Mouse (Mus musculus) C2C12 (cell line): ENCODE measurements around the gene Sept3. TPM values are rescaled to one million over a fixed set of nuclear protein-coding genes. Genes with fewer than 3 reads are reported as not detected.
"Not testable (repeated sequence)": the region's sequence is repeated elsewhere in the genome, so short reads cannot be mapped to it uniquely, and the experiment has no call there.

Experiments
- H3K27me3 ChIP-seq: one replicate; pipeline ENCODE4 v1.6.1; 2011; ENCODE audit not compliant: control insufficient read depth, insufficient read depth, insufficient read length
- H3K36me3 ChIP-seq: one replicate; pipeline ENCODE4 v1.6.1; 2011; ENCODE audit not compliant: control insufficient read depth, insufficient read depth
- H3K4me3 ChIP-seq: one replicate; pipeline ENCODE4 v1.5.1; 2011; ENCODE audit warnings: mild to moderate bottlenecking, control low read depth; ENCODE audit not compliant: poor library complexity, insufficient read depth, severe bottlenecking
- H3K79me2 ChIP-seq: one replicate; pipeline ENCODE4 v1.6.1; 2011; ENCODE audit not compliant: control insufficient read depth, insufficient read depth
- H3K79me3 ChIP-seq: one replicate; pipeline ENCODE4 v1.6.1; 2011; ENCODE audit warnings: low read depth, control low read depth
- H3ac ChIP-seq: one replicate; pipeline ENCODE3; 2011; ENCODE audit warnings: low read depth; ENCODE audit not compliant: control insufficient read depth, insufficient read length
- CEBPB ChIP-seq: IDR thresholded peaks from one replicate; pipeline ENCODE4 v1.6.1; 2011; ENCODE audit warnings: low read depth, mild to moderate bottlenecking, control low read depth, moderate library complexity
- CTCF ChIP-seq: IDR thresholded peaks from one replicate; pipeline ENCODE4 v1.5.1; 2011; ENCODE audit not compliant: control insufficient read depth, insufficient read depth, insufficient read length
- FOSL1 ChIP-seq: IDR thresholded peaks from one replicate; pipeline ENCODE4 v1.8.0; 2011; ENCODE audit warnings: mild to moderate bottlenecking, low read length; ENCODE audit not compliant: poor library complexity, insufficient read depth, severe bottlenecking
- MAX ChIP-seq: IDR thresholded peaks from one replicate; pipeline ENCODE4 v1.6.1; 2011; ENCODE audit warnings: mild to moderate bottlenecking, control low read depth
- MYOD1 ChIP-seq: IDR thresholded peaks from one replicate; pipeline ENCODE4 v1.6.1; 2011; ENCODE audit warnings: low read depth; ENCODE audit not compliant: control insufficient read depth, insufficient read length
- MYOG ChIP-seq: IDR thresholded peaks from one replicate; pipeline ENCODE4 v1.6.1; 2011; ENCODE audit not compliant: control insufficient read depth, insufficient read length; ENCODE audit errors: extremely low read depth
- USF1 ChIP-seq: IDR thresholded peaks from one replicate; pipeline ENCODE4 v1.6.1; 2011; ENCODE audit warnings: low read depth, mild to moderate bottlenecking, control low read depth, moderate library complexity
- polyA plus RNA-seq: library from polyadenylated mRNA; unstranded; fragments of >200 nt; fragmentation: generic; extraction: Trizol; gene quantifications from one replicate; pipeline ENCODE4 v1.2.1, GENCODE M21; 2012; ENCODE audit warnings: missing spikeins

The Sept3 gene
- polyA plus RNA-seq, 1 experiment: 0.06 TPM

DNA sequence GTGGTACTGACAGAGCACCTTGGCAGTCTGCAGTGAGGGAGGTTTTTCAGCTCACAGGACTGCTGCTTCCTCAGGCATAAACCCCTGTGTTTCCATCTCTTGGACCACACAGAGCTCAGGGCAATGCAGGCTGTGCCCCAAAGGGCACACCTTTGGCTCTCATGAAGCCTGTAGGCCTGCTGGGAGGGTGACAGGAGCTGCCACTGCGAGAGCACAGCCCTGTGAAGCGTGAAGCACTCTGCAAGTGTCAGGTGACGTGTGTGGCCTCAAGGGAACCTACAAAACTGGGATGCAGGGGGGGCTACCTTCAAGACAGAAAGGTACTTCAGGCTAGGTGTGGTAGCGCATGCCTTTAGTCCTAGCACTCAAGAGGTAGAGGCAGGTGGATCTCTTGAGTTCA, 42.0 kb upstream of the Sept3 start:
- Histone ChIP-seq H3ac (no peak overlapping the region), H3K4me3 (no peak overlapping the region), H3K79me3 (no peaks in the 10 kb centered on the region), H3K36me3 (no peaks in the 10 kb centered on the region), H3K79me2 (no peaks in the 10 kb centered on the region), H3K27me3 (no peaks in the 10 kb centered on the region)
- TF ChIP-seq CTCF (no peak), USF1 (no peak), MYOD1 (no peak), CEBPB (no peak), MYOG (no peak), FOSL1 (no peak), MAX (no peak)

DNA sequence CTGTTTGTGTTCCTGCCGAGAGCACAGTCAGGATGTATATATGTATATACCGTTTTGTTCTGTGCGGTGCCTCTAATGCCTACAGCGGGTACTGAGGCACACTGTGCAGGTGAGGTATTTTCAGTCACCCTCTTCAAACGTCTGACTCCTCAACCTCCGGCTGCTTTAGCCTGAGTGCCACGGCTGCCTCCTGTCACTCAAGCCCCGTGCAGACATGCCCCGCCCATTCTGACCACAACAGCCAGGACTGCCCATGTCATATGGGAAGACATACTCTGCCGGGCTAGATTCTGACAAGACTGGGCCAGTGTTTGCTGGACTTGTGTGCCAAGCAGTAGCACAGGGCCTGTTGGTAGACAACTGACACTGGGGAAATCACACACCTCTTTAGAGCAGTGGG, 39.0 kb upstream of the Sept3 start:
- Histone ChIP-seq H3K4me3 (no peak overlapping the region), H3ac (no peak overlapping the region)
- TF ChIP-seq FOSL1 (no peak), MYOG (no peak)

DNA sequence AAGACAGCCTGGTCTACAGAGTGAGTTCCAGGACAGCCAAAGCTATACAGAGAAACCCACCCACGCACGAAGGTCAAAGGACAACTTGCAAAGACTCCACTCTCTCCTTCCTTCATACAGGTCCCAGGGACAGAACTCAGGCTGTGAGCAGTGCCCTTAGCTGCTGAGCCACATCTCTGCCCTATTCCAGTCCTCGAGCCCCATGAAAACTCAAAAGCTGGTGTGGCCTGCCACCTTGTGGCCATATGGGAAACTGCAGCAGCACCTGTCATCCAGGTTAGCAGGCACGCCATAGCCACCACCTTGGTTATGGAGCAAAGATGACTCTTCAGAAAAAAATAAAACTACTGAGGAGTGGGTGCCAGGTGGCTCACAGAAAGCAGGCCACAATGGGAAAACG, 38.1 kb upstream of the Sept3 start:
- H3K4me3 ChIP-seq: no peak overlapping the region
- no peaks in the 10 kb centered on the region for H3K79me3 ChIP-seq
- TF ChIP-seq MYOD1 (peak; percentile 75), MYOG (no peak), CTCF (peak; percentile 95), USF1 (no peak)
- no peaks in the 10 kb centered on the region for H3K27me3 ChIP-seq
- no peak overlapping the region for H3ac ChIP-seq
- peaks cover 11% of the 10 kb centered on the region for H3K36me3 ChIP-seq
- no peaks in the 10 kb centered on the region for H3K79me2 ChIP-seq

More for the DNA sequence above, 39.0 kb upstream of the Sept3 start:
- H3K36me3 ChIP-seq: peaks cover 11% of the 10 kb centered on the region
- H3K79me3 ChIP-seq: no peaks in the 10 kb centered on the region
- no peaks in the 10 kb centered on the region for H3K27me3 ChIP-seq
- H3K79me2 ChIP-seq: no peaks in the 10 kb centered on the region

DNA sequence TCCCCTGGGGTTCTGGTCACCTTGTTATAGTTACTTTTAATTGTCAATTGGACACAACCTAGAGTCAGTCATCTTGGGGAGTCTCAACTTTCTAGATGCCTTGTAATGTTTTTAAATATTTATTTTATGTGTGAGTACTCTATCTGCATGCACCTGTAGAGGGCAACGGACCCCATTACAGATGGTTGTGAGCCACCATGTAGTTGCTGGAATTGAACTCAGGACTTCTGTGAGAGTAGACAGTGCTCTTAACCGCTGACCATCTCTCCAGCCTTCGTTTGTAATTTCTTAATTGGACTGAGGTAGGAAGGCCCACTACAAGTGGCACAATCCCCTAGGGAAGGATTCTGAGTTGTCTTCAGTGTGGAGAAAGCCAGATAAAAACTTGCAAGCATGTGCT, 31.4 kb upstream of the Sept3 start:
- no peaks in the 10 kb centered on the region for H3K79me3 ChIP-seq
- no peaks in the 10 kb centered on the region for H3K79me2 ChIP-seq
- peak overlapping the region; percentile 85 for H3ac ChIP-seq
- H3K27me3 ChIP-seq: no peaks in the 10 kb centered on the region
- peaks cover 6% of the 10 kb centered on the region for H3K36me3 ChIP-seq
- TF ChIP-seq CEBPB (no peak), MYOD1 (no peak), FOSL1 (no peak), MYOG (no peak), MAX (no peak), USF1 (no peak), CTCF (no peak)
- H3K4me3 ChIP-seq: peak overlapping the region; percentile 58

DNA sequence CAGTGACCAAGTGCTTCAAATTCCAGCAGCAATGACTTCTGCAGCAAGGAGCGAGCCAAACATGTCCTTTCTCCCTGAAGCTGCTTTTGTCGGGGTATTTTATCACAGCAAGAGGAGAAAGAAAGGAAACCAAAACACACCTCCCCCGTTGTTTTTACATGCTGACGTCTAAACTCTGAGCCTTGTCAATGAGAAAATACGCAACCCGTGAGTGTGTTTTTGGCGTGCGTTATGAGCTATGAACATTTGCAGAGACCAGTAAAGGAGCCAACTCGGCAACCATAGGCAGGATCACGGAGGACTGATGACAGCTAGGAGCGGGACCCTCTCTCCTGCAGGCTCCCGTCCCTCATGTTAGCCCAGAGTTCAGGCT, 31.0 kb upstream of the Sept3 start:
- Histone ChIP-seq H3K27me3 (no peaks in the 10 kb centered on the region), H3K4me3 (peak overlapping the region; percentile 58), H3K79me3 (no peaks in the 10 kb centered on the region), H3K79me2 (no peaks in the 10 kb centered on the region), H3K36me3 (peaks cover 2% of the 10 kb centered on the region), H3ac (peak overlapping the region; percentile 85)
- TF ChIP-seq MYOD1 (no peak), USF1 (no peak), MAX (no peak), MYOG (no peak), CTCF (no peak), FOSL1 (no peak), CEBPB (no peak)

DNA sequence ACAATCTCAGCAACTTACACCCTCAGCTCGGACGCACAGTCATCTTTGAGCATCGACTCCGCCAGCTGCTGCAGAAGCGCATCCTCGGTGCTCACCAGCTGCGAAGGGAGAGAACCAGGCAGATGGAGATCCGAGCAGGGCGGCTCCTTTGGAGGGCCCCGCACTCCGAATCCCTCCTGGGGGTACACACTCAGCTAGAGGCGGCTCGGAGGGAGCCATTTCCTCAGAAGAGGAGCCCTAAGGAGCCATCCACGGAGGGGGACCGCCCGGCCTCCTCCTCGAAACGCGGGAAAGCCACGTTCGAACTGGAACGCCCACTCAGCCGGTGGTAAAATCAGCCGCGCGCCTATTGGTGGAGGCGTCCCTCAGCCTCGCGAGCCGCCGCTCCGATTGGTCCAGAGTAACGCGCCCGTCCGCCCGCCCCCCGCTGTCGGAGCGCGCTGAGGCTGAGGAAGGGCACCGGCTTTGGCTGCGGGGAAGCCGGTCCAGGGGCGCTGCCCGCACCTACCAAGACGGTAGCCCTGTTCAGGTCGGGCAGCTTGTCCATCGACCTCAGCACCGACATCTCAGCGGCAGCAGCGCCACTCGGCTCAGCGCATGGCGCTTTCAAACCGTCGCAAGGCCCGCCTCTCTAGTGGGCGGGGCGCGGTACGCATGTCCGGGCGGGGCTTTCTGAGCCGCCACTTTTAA, 30.4 kb upstream of the Sept3 start, which contains the start of gene Cenpm:
Gene Cenpm (minus strand): TSS at position 634 of the 690 bp plus-strand sequence.
- TF ChIP-seq MYOG: no peak
- TF ChIP-seq FOSL1: no peak
- no peak for TF ChIP-seq USF1
- no peak for TF ChIP-seq CEBPB
- peak; percentile 56 for TF ChIP-seq MAX
- no peak for TF ChIP-seq CTCF

DNA sequence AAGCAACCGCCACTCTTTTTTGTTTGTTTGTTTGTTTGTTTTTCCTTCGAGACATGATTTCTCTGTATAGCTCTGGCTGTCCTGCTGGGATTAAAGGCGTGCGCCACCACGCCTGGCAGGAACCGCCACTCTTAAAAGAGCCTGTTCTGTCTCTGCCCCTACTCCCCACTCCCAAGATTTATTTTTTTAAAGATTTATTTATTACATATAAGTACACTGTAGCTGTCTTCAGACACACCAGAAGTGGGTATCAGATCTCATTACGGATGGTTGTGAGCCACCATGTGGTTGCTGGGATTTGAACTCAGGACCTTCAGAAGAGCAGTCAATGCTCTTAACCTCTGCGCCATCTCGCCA, 29.9 kb upstream of the Sept3 start:
- not testable (repeated sequence) for H3ac ChIP-seq, H3K36me3 ChIP-seq, H3K79me2 ChIP-seq, H3K79me3 ChIP-seq, H3K27me3 ChIP-seq
- peak overlapping the region; percentile 58 for H3K4me3 ChIP-seq

More for the DNA sequence above, 30.4 kb upstream of the Sept3 start, which contains the start of gene Cenpm:
- no peaks in the 10 kb centered on the region for H3K27me3 ChIP-seq
- H3ac ChIP-seq: peak within 1 kb of the TSS; percentile 85
- peak within 1 kb of the TSS; percentile 58 for H3K4me3 ChIP-seq
- H3K79me2 ChIP-seq: no peaks in the 10 kb centered on the region
- no peaks in the 10 kb centered on the region for H3K36me3 ChIP-seq
- no peaks in the 10 kb centered on the region for H3K79me3 ChIP-seq
